Mouse (Mus musculus) heart, postnatal 0 days (tissue): ENCODE results near the gene Tmem192.

Experiments used
- CTCF ChIP-seq: IDR thresholded peaks from 2 replicates; pipeline ENCODE4 v1.5.1; 2016; ENCODE audit warnings: antibody characterized with exemption, control low read depth, low read depth
- EP300 ChIP-seq: IDR thresholded peaks from 2 replicates; pipeline ENCODE4 v1.6.1; 2016; ENCODE audit warnings: antibody characterized with exemption, low read depth

- no peak for TF ChIP-seq EP300
- TF ChIP-seq CTCF: no peak
Measured at GRCm38 (mm10) chr8:64948371-64948770, 1.4 kb downstream of the Tmem192 start.
